Mouse (Mus musculus): ENCODE results near the gene Dusp13. TPM values are rescaled to one million over a fixed set of nuclear protein-coding genes. Genes with fewer than 3 reads are reported as not detected.

Dusp13 gene
- total RNA-seq, 2 experiments from 2014 or later = not detected

DNA sequence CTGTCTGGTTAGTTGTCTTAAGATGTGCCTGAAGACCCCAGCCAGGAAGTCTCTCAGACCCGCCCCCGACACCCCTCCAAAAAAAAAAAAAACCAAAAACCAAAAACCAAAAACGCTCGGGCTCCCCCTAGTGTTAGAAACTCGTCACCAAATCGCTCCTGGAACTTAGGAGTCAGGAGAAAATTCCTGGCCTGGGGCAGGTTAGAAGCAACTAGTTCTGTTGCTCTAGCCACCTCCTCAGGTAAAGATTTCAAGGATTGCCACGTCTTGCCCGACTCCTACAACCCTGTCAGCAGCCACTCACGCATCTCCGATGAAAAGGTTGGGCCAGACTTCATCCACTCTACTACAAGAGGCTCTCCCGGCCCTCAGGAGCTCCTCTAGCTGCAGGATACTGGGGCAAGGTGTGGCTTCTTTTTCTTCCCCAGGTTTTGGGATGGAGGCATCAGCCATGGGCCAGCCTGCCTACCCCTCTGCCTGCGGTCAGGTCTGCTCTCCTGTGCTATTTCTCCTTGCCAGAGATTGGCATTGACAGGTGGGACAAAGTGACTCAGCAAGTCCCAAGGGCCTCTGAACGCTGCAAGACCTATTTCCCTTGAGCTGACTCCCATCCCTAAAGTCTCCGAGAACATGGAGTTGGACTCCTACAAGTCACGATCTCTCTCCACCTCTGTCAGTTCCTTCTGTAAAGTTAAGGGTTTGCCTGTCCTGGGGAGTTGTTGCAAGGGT, 2.7 kb downstream of the Dusp13 start:
- ATAC-seq (replicated peaks; ENCODE audit: poor library complexity) = no peak

DNA sequence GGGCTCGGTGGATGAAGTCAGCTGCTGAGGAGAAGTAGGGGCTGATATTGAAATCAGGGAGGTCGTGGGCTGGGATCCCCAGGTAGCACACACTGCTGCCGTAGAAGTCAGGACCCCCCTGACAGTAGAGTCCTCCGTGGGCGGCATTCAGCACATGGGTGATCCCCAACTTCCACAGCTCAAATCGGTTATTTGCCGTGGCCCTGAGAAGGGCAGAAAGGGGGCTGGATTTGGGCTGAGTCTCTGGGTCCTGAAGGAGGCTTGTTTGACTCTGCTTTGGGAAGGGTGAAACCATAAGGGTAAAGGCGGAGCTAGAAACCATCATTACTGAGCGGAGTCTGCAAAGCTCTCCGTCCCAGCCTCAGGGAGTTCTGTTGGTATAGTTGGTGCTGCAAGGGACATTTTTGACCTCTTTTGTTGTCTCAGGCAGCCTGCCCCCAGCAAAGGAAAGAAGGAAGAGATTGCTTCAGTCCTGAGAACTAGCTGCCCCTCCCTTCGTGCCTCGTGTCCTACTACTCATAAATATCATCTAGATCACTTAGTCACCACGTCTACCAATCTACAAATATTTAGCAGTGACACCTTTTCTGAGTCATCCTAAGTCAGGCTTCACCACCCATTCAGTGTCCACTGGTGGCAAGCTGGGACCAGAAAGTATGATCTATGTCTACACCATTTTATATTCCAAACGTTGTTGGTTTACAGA, 3.4 kb downstream of the Dusp13 start:
- no peak for ATAC-seq (replicated peaks; ENCODE audit: poor library complexity)

DNA sequence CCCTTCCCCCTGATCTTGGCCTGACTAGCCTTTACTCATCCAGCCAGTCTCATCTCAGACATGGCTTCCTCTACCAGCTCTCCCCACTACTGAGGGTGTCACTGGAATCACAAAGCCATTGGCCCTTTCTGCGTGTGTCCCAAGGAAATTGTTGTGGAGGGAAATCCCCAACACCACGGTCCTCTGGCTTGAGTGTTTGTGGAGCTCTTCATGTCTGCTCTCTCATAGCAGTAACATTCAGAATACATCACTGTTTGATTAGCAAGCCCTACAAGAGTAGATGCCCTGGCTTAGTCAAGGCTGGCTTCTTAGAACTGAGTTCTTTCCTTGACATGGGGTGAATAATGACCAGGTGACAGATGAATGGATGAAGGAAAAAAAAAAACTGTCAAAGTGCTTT, 4.1 kb downstream of the Dusp13 start:
- ATAC-seq (replicated peaks; ENCODE audit: poor library complexity) = no peak

DNA sequence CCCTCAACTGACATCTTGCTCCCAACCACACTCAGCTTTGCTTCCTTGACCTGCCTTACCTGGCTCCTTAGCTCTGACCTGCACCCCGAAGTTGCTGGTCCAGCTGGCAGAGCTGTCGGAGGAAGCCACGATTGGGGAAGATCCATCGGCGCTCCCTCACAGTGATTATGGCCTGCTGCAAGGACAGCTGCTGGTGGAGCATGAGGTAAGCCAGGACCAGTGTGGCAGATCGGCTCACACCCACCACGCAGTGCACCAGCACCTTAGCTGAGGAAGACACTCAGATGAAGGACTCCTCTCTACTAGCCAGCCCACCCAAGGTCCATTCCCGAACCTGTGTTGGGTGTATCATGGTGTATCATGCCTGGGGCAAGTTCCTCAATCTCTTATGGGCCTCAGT, 4.7 kb downstream of the Dusp13 start:
- ATAC-seq (replicated peaks; ENCODE audit: poor library complexity) = no peak

DNA sequence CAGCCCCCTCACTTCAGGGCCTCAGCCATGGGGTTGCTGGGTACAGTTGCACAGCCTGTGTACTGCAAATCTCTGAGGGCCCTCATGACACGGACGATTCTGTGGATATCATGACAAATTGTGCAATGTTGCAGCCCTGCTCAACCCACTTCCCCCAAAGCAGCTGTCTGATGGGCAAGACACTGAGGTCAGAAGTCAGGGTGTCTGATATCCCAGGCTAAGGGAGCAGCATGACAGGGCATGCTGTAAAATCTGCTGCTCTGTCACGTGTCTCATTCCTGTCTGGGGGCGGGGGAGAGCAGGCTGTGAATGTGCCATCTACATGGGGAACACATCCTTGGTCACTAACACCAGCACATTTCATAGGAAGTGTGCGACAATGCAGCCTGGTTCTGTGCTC, 5.8 kb downstream of the Dusp13 start:
- peak; percentile 87 for ATAC-seq (replicated peaks; ENCODE audit: poor library complexity)

DNA sequence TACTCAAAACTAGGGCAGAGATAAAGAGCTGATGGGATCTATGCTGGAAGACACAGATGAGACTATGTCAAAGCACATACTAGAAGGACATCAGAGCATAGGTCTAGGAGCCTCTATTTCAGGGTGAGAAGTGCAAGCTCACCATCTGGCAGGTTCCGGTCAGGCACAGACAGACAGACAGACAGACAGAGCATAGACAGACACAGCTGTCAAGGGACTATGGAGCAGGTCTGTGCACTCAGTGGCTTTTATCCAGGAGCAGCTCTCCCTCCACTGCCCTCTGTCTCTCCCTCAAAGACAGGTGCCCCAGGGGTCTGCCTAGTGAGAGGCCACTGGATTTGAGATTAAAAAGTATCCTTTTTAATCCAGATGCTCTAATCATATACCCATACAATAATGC, 6.8 kb downstream of the Dusp13 start:
- no peak for ATAC-seq (replicated peaks; ENCODE audit: poor library complexity)

DNA sequence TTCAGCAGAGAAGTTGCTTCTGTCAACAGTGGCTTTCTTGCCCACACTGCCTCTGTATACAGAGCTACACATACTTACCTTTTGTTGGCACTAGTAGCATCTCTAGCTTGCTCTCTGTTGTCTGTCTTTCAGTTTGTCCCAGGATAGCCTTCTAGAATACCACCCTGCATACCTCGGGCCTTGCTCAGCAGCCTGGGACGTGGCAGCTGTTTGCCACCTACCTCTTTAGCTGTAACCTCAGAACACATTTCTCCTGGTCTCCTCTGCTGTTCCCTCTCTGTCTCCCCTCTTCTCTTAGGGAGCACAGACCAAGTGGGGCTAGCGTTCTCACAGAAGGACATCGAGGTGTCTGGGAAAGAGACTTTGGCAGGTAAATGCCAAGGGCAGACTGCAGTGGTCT, 8.5 kb downstream of the Dusp13 start:
- ATAC-seq (replicated peaks; ENCODE audit: poor library complexity) = no peak

DNA sequence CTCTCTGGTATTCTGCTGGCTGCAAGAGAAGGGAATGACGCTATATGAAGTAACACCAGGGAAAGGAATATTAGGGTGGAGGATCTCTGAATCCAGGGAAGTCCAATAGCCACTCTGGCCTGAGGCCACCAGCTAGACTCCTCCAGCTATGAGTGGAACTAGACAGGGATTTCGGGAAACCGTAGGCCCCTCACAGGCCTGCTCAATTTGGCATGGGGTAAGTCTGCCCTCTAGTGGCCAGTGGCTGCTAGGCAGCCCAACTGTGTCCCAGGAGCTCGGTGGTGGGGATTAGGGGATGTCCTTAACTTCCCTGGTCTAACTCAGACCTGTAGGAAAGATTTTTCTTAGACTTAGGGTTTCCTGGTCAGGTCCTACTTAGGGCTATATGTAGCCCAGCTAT, 9.2 kb downstream of the Dusp13 start:
- ATAC-seq (replicated peaks; ENCODE audit: poor library complexity) = peak; percentile 73

DNA sequence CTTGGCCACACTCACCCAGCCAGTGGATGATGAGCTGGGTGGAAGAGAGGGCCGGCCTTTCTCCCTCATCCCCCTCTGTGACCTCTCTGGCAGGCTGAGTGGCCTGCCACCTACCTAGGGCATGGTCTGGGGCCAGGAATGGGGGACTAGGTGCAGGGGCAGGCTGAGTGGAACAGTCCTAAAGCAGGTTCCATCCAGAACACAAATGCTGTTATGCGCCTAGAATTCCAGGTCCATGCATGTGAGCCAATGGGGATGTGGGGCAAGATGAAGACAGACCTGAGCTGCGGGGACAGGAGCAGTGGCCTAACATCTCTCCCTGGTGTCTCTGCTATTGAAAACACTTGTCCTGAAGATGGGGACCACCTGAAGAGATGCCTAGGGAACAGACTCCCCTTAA, 9.7 kb downstream of the Dusp13 start:
- ATAC-seq (replicated peaks; ENCODE audit: poor library complexity) = no peak

DNA sequence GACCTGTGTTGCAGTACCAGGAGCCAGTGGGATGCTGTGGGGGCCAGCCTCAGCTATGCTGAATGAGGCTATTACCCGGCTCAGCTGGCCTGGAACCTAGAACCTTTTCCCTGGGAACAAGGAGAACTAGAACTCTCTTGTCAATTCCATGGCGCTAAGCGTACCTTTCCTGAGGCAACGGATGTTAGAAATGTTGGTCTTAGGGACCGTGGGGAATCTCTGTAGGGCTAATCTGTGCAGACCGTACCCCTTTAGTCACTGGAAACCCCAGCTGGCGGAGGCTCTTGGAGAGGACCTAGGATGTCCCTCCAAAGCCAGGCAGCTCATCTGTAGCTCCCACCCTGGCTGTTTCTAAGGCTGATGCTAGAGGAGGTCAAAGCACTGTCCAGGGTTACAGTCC, 10.6 kb downstream of the Dusp13 start:
- no peak for ATAC-seq (replicated peaks; ENCODE audit: poor library complexity)

DNA sequence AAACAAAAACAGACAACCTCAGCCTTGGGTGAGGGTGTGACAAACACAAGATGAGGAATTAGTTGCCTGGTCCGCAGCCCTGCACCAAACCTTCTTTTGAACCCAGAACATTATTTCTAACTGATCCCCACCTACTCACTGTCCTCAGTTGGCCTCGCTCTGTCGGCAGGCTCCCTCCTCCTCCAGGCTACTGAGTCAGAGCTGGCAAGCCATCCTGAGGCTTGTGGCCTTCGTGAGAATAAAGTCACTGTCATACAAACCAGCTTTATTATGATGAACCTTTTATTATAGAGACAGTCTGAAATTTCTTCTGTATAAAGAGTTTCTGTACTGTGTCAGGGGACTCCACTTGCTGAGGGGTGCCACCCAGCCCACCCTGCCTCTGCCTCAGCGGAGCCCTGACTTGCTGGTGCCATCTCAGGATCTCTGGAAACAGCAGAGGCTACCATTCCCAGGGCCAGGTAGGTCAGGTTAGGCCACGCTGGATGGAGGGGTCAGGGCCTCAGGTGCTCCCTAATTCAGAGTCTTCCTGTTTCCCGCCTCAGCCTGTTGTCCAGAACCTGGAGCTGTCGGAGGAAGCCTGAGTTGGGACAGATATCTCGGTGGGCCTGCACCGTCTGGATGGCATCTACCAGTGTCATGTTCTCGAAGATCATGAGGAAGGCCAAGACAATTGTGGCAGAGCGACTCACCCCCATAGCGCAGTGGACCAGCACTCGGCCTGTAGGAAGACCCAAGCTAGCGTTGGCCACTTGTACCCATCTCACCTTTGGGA, 17.7 kb downstream of the Dusp13 start:
- no peak for ATAC-seq (replicated peaks; ENCODE audit: poor library complexity)

DNA sequence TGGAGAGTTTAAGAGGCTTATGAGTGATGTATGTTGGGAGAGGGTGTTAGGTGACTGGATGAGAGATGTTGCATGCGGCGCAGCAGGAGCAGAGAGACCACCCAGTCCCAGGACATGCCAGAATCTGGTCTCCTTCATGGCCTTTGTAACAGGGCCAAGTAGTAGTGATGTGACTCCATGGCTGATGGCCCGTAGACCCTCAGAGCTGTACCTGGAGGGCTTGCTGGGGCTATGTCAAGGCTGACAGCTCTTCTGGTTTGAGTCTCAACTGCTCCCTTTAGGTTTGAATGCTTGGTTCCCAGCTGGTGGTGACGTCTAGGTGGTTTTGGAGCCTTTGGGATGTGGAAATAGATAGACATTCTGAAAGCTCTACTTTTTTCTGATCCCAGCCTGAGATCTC, 21.0 kb downstream of the Dusp13 start:
- no peak for ATAC-seq (replicated peaks; ENCODE audit: poor library complexity)

DNA sequence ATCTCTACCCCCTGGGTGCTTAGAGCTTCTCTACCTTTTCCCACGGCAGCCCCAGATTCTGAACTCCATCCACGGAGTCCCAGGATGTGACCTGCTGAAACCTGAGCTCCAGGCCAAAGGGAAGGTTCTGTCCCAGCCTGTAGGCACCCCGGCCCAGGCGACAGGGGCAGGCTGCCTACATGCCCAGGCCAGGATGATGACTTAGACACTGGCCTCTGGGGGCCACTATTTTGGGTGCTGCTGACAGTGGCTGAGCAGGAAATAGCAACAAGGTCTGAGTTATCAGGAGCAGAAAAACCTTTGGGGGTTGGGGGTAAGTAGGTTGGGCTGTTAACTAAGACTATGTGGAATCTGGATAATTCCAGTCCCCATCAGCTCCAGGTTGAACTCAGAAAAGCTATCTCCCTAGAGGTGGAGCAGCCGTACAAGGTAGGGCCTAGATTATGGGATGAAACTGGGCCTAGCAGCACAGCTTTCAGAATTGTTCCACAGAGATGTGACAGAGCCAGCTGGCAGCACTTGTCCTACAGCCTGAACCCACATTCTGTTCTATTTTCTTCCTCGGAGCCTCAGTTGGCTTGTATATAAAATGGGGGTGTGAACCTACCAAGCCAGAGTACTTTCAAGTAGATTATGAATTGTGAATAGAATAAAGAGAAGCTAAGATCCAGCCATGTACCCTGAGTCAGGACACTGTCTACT, 21.8 kb downstream of the Dusp13 start:
- ATAC-seq (replicated peaks; ENCODE audit: poor library complexity) = no peak

DNA sequence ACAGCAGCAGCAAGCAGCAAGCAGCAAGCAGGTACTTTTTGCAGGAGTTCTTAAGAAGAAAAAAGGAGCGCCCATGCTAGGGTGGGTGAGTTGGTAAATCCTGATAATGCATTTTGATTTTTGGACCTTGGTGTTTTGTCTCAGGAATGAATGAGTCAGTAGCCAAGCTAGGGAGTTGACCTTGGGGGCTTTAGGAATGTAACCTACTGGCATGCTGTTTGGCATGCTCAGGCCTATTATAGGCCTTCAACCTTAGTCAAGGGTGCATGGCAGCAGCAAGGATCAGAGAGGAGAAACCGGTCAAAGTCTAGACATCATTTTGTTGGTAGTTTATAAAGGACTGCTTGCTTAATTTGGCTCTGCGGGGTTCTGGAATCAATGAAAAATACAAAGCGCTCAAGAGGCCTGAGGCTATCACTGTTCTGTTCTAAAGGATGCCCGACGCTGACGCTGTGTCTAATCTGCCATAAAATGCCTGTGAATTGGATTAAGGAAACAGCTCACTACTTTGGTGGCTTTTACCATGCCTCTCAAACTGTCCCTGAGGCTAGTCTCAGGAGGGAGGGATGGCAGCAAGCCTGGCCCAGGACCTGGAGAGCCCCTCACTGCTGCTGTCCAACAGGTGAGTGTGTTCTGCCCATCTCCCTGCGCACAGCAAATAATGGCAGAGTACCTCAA, 28.8 kb downstream of the Dusp13 start:
- ATAC-seq (replicated peaks; ENCODE audit: poor library complexity) = no peak

DNA sequence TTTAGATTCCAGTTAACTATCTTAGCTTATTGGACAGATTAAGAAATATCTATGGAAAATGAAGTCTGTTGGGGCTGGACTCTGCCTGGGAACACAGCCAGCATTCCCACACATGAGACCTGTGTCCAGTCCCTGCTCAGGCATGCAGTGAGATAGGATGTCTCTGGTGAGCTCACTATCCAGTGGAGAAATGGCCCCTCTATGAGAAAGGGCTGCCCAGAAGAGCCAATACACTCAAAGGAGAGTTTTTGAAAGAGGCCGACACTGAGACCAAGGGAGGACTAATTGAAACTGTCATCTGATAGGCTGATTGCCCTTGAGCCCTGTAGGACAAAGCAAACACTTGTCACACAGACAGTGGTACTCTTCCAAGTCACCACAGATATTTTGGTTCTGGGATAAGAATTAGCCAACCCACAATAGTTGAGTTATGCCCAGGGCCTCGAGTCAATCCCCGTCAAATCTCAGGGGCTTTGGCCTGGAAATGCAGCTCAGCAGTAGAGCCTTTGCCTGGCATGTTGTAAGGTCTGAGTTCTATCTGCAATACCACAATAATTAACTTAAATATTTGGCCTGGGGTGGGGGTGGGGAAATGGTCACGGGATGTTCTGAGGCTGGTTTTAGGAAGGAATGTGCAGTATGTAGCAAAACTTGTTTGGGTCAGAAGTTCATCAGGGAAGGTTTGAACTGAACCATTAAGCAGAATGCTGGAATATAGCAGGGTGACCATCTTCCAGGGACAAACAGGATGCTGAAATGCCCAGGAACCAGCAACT, 30.4 kb downstream of the Dusp13 start:
- ATAC-seq (replicated peaks; ENCODE audit: poor library complexity) = no peak

DNA sequence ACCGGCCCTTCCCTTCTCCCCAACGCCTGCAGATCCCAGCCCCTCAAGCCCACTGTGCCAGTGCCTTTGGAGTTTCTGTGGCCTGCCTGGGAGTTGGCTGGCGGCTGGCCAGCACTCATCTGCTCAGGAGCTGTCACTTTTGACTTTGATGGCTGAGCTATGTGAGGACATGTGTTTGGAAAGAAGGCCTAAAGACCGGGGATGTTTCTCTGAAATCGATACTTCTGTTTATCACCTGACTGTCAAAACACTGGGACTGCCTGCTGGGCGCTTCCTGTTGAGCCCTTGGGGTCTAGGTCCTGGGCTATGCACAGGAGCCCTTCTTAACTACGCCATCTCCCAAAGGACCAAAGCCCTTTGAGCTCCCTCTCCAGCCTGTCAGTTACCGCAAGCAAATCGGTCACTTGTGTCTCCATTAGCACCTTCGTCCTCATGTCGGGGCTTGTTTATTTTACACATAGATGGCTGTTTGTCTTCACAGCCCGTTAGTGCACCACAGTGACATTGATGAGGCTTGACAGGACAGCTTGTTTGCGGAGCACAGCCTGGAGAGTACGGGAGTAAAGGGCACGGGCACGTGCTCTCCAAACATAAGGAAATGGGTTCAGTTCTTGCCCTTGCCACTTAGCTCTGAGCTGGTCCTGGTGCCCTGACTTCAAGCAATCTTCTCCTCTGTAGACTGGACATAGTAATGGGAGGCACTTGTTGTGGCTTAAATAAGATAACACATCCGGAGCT, 31.2 kb downstream of the Dusp13 start:
- no peak for ATAC-seq (replicated peaks; ENCODE audit: poor library complexity)

DNA sequence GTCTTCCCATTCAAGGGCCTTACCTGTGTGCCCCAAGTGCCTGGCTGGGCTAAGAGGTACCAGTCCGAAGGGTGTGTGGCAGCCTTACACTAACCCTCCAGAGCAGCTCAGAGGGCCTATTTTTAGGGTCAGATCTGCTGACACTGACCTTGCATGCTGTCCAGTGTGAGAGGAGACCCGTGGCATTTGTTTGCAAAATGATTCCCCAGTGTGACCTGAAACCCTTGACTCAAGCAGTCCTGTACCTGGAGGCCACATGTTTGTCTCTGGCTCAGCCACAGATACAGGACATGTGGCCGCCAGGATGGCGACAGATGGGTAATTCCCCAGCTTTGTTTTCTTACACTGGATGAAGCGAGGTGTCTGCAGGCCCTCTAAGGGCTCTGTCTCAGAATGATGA, 36.5 kb downstream of the Dusp13 start, which contains the start of gene Dupd1:
Gene Dupd1 (minus strand): TSS at position 91 of the 400 bp plus-strand sequence.
- ATAC-seq (replicated peaks; ENCODE audit: poor library complexity) = no peak

DNA sequence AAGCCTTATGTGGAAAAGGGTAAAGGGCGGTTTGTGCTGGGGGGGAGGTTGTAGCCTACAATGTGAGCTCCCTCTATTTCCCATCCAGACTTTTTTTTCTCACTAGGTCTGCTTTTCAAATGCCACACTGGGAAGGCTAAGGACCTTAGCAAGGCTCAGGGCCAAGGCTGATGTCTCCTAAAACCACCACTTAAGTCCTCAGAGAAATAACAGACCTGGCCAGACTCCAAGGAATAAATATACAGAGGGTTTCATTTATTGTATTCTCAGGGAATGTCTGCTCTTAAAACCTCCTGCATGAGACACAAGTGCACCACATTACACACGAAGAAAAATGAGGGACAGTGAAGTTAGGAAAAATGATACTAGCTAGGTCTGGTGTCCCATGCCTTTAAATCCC, 39.8 kb downstream of the Dusp13 start:
- ATAC-seq (replicated peaks; ENCODE audit: poor library complexity) = no peak

DNA sequence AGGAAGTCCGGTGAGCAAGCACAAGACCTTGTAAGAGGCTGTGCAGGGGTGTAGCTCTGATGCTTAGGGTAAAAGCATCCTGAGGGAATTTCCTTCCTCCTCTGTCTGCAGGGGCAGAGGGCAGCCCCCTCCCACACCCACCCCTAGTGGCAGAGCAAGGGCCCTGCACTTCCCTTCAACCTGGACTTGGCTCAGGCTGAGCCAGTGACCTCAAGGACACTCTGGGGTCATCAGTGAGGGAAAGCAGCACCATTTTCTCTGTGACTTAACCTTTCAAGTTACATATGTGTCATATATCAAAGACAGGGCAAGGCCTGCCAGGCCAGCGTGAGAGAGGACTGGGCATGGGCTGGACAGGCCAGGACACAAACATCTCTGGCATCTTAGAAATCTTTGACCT, 41.4 kb downstream of the Dusp13 start:
- ATAC-seq (replicated peaks; ENCODE audit: poor library complexity) = no peak
